Mouse (Mus musculus): ENCODE measurements at regions not wholly inside any gene's neighbourhood (a gene's known extent, or its start where the extent isn't known, plus 50 kb on each side); places are given as distances from the start of the nearest gene placed in this dataset.

DNA sequence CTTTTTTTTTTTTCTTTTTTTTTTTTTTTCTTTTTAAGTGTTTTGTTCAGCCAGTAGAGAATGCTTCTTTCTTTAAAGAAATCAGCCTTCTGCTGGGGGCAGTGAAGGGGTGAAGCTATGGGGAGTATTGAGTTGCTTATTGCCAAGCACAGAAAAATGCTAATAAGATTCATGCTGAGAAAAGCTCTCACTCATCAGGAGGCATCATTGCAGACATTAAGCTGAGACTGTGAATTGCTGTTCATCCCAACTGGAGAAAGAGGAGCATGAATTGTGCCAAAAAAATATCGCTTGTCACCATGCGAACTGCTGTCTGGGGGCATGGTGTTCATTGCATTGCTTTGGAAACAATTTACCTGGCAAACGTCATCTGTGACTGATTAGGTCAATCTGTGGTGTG lies 982.8 kb upstream of the Tmprss15 start:
- TF ChIP-seq CTCF (IDR thresholded peaks at IDR 0.05; ENCODE audit: control insufficient read depth, insufficient read depth, insufficient read length): no peak
- no peak for TF ChIP-seq CEBPB (IDR thresholded peaks at IDR 0.05; ENCODE audit: low read depth)

Measured in C2C12 (cell line).